Mouse (Mus musculus) mesoderm, embryonic 11.5 days (tissue): Measurements from ENCODE around the gene Max.
A peak's percentile ranks its signal among the peaks of the same experiment; 100 is the strongest.

ENCODE experiments used
- DNase-seq: peaks from one replicate; pipeline ENCODE4 v3.0.0-alpha.2; 2012; ENCODE audit warnings: low read depth, low spot score

Max gene

GRCm38 (mm10) chr12:76923118-76923517 is 38.9 kb downstream of the Max start:
- DNase-seq, result no peak

- DNase-seq, result no peak
These were observed 41.0 kb downstream of the Max start for GRCm38 (mm10) chr12:76920990-76921389.

- DNase-seq, result no peak
These were observed 41.6 kb downstream of the Max start for GRCm38 (mm10) chr12:76920398-76920797.

- no peak for DNase-seq
These were observed 43.1 kb downstream of the Max start for GRCm38 (mm10) chr12:76918855-76919254.

GRCm38 (mm10) chr12:76918113-76918512 is 43.9 kb downstream of the Max start:
- no peak for DNase-seq

- DNase-seq, result no peak
These were observed 45.8 kb downstream of the Max start for GRCm38 (mm10) chr12:76916163-76916562.

GRCm38 (mm10) chr12:76912193-76912592 is 49.8 kb downstream of the Max start:
- no peak for DNase-seq

- no peak for DNase-seq
These were observed 50.8 kb downstream of the Max start for GRCm38 (mm10) chr12:76911171-76911726.

- DNase-seq, result no peak
These were observed 51.6 kb downstream of the Max start for GRCm38 (mm10) chr12:76910258-76910940.

GRCm38 (mm10) chr12:76909218-76909617 is 52.8 kb downstream of the Max start:
- no peak for DNase-seq

GRCm38 (mm10) chr12:76906278-76906677 is 55.7 kb downstream of the Max start:
- no peak for DNase-seq

- DNase-seq, result no peak
These were observed 60.3 kb downstream of the Max start for GRCm38 (mm10) chr12:76901508-76902294.

GRCm38 (mm10) chr12:76899261-76899975 is 62.6 kb downstream of the Max start:
- DNase-seq, result no peak

- no peak for DNase-seq
These were observed 63.9 kb downstream of the Max start for GRCm38 (mm10) chr12:76898141-76898540.

- no peak for DNase-seq
These were observed 65.0 kb downstream of the Max start for GRCm38 (mm10) chr12:76897006-76897405.

GRCm38 (mm10) chr12:76896566-76896965 is 65.4 kb downstream of the Max start:
- DNase-seq, result no peak

- DNase-seq, result peak; percentile 21
These were observed 66.2 kb downstream of the Max start for GRCm38 (mm10) chr12:76895777-76896176.

- DNase-seq, result no peak
These were observed 67.0 kb downstream of the Max start for GRCm38 (mm10) chr12:76894792-76895559.

GRCm38 (mm10) chr12:76892910-76893695 is 68.9 kb downstream of the Max start:
- no peak for DNase-seq

- DNase-seq, result no peak
These were observed 70.8 kb downstream of the Max start for GRCm38 (mm10) chr12:76891160-76891559.
